Mouse (Mus musculus) lung, postnatal 25 days (tissue): ENCODE measurements around the gene Ube2ql1.

ENCODE experiments used
- DNase-seq: peaks from one replicate; pipeline ENCODE4 v3.0.0; 2022; ENCODE audit warnings: low spot score

Ube2ql1 gene

DNA sequence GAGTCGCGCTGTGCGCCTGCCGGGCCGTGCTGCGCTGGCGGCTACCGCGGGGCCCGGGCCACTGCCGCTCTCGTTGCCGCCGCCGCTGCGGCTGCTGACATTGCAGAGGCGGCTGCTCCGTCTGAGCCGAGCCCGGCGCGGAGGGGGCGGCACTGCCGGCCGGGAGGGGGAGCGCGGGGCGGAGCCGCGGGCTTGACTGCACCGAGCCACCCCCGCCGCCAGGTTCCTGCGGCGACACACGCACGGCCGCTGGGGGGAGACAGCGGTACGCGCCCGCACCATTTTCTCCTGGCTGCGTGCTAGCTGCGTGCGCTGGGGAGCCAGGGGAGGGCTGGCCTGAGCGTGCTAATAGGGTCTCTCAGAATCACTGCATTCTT is at the start of gene Ube2ql1:
Ube2ql1 (minus strand) TSS at position 131 of the 377 bp plus-strand sequence.
- DNase-seq, result peak; percentile 67

DNA sequence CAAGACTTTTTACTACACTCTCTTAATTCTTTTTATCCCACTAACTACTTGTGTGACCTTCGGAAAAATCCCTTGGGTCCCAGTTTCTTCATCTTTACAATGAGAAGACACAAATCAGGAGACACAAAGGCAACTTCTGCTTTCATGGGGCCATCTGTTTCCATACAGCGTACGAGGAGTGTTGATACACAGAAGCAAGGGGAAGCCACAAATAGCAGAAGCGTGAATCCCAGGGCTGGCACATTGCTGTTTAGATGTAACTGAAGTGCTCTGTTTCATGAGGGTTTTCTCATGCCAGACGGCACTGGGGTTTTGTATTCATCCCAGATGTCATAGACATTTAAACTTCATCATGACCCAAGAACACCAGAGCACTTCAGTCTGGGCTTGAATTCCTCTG is 49.0 kb upstream of the Ube2ql1 start:
- no peak for DNase-seq

- DNase-seq, result no peak
These were observed 38.5 kb upstream of the Ube2ql1 start for GRCm38 (mm10) chr13:69778221-69778620.

- DNase-seq, result no peak
These were observed 32.7 kb upstream of the Ube2ql1 start for GRCm38 (mm10) chr13:69772358-69772757.

DNA sequence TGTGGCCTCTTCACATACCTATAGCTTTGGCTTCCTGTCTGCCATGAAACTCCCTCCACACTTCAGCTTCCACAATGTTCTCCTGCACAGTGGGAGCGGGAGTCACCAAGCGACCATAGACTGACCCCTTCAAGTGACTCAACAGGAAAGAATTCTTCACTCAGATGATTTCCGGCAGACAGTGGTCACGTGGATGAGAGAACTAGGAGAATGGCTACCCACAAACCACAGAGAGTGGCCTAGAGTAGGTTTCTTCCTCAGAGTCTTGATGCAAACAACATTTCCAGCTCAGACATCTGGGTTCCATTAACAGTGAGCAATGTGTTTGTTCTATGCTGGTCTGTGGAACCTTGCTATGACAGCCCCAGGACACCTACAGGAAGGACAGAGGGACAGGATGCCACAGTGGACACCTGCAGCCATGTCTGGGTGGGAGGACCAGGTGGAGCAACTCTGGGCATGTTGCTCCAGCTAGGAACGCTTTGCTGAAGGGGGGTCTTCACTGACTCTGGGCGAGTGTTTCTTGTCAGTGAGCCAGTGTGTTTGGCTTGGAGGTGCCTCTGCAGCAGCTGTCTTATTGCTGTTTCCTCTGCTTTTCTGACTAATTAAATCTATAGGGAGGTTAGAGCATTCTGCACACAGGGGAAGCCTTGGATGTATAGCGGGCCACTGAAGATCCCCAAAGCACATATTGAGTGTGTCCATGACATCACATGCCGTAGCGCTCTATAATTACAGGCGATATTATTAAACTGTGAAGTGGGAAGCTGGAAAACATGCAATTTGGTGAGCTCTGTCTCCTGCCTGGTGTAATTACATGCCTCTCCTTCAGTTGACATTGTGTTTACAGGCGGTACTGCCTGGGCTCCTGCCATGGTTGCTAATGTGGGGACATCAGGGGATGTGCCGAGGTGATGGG is 31.1 kb upstream of the Ube2ql1 start:
- DNase-seq, result no peak

- DNase-seq, result no peak
These were observed 28.5 kb upstream of the Ube2ql1 start for GRCm38 (mm10) chr13:69768152-69768551.

- DNase-seq, result no peak
These were observed 25.0 kb upstream of the Ube2ql1 start for GRCm38 (mm10) chr13:69764646-69765045.

DNA sequence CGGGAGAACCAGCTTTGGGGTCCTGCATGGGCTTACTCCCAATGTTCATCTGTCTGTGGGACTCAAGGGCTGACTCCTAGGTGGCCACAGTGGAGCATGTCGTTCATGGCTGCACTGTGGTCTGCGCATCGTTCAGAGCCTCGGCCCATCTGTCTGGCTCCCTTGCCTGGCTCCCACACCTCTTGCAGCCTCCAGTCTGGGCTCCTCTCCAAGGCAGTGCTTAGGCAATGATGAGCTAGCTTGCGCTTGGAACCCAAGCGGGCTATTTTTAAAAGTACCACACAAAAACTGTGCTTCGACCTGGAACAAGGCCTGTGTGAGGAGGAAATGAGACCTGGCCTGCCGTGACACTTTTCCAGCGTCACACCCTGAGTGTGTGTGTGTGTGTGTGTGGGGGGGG is 21.7 kb upstream of the Ube2ql1 start:
- peak; percentile 7 for DNase-seq

- no peak for DNase-seq
These were observed 19.3 kb upstream of the Ube2ql1 start for GRCm38 (mm10) chr13:69758979-69759378.

GRCm38 (mm10) chr13:69752875-69753274 is 13.2 kb upstream of the Ube2ql1 start:
- no peak for DNase-seq

DNA sequence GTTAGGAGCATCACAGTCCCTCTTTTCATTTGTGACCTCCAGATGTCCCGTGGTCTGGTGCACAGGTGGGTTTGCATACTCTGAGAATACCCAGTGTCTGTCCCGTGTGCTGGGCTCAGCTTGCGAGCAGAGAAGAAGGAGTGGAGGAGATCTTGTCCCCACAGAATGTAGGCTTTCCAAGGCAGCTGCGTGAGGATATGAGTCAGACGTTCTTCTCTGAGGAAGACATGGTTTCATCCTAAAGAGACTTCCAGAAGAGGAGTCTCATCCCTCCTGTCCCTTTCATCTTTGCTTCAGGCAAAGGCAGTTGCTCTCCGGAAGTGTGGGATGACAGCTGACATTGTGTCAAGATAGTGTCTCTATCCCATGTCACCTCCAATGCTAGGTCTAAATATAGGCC is 11.8 kb upstream of the Ube2ql1 start:
- DNase-seq, result no peak

- DNase-seq, result no peak
These were observed 9.1 kb upstream of the Ube2ql1 start for GRCm38 (mm10) chr13:69748756-69749155.

GRCm38 (mm10) chr13:69740331-69741285 is 919 bp upstream of the Ube2ql1 start:
- no peak for DNase-seq

DNA sequence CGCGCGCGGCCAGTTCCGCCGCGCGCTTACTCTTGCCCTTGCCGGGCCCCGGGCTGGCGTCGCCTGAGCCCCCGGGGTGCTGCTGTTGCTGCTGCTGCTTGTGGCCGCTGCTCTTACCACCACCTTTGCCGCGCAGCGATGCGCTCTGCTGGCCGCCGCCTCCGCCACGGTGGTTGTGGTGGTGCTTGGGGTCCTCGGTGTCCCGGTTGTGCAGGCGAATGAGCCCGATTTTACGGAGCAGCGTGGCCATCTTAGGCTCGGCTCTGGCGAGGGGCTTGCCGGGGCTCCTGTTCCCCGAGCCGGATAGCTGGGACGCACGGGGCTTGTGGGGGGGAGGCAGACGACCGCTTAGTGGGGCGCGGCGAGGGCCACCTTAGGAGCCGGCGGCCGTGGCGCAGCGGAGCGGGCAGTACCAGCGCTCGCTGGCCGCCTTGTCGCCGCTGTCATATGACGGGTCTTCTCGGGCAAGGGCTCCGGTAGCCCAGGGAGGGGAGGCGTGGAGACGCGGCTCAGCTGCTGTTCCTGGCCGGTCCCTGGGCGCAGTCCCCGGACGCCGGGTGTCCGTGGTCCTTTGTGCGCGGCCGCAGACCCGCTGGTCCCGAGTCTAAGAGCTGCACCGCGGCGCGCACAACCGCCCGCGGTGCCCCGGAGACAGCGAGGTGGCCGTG is 464 bp downstream of the Ube2ql1 start:
- DNase-seq, result no peak

- no peak for DNase-seq
These were observed 1.2 kb downstream of the Ube2ql1 start for GRCm38 (mm10) chr13:69738461-69738971.

GRCm38 (mm10) chr13:69737444-69738185 is 2.1 kb downstream of the Ube2ql1 start:
- no peak for DNase-seq

- no peak for DNase-seq
These were observed 7.1 kb downstream of the Ube2ql1 start for GRCm38 (mm10) chr13:69732636-69733035.

- no peak for DNase-seq
These were observed 14.3 kb downstream of the Ube2ql1 start for GRCm38 (mm10) chr13:69725376-69725775.

- DNase-seq, result no peak
These were observed 18.5 kb downstream of the Ube2ql1 start for GRCm38 (mm10) chr13:69721141-69721540.

DNA sequence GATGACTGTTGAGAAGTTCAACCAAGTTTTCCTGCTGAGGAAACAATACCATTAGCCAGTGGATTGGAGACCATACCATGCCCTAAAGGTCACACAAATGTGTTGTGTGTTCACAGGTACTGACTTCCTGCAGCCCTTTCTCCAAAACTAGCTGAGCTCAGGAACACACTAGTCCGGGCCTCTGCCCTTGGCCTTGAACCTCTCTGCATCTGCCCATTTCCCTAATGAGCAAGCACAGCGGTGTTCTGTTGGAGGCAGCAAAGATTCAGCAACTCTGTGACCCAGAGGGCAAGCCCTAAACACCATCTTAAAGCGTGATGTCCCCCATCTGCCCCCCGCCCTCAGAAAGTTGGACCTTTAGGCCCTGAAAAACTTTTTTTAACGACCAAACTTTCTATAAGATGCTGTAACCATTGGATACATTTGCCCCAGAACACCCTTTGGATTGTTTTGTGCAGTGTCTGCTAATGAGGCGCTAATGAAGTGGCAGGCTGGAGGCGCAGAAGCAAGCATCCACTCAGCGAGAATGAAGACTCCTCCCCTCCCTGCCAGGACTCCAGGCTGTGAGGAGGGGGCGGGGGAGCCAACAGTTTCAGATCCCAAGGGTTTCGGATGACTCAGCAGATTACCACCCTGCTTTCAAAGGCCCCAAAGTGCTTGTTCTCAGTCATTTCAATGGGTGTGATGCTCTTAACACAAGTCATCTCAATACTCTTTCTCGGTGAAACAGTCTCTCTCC is 21.7 kb downstream of the Ube2ql1 start:
- no peak for DNase-seq

DNA sequence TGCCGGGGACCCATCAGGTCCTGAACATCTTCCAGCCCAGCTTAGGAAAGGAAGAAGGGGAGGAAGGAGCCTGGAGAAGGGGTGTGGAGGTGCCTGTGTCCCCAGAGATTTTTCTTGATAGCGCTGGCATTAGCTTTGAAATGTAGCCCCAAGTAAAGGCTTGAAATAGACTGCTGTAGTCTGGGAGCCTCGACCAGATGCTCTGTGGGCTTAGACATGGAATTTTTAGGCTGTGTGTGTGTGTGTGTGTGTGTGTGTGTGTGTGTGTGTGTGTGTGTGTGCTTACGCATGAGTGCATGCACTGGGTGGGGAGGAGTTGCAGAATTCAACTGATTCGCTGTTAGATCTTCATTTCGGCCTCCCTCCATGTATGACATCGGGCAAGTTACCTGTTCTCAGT is 31.5 kb downstream of the Ube2ql1 start:
- no peak for DNase-seq
